Mouse (Mus musculus) left cerebral cortex, adult 9 months (tissue): Measurements from ENCODE around the gene Mllt10.

Source experiments
- DNase-seq, 2 experiments: peaks; one replicate each; pipeline ENCODE4 v3.0.0; 2022; ENCODE audit warnings: low spot score in 2 of 2

The Mllt10 gene

DNA sequence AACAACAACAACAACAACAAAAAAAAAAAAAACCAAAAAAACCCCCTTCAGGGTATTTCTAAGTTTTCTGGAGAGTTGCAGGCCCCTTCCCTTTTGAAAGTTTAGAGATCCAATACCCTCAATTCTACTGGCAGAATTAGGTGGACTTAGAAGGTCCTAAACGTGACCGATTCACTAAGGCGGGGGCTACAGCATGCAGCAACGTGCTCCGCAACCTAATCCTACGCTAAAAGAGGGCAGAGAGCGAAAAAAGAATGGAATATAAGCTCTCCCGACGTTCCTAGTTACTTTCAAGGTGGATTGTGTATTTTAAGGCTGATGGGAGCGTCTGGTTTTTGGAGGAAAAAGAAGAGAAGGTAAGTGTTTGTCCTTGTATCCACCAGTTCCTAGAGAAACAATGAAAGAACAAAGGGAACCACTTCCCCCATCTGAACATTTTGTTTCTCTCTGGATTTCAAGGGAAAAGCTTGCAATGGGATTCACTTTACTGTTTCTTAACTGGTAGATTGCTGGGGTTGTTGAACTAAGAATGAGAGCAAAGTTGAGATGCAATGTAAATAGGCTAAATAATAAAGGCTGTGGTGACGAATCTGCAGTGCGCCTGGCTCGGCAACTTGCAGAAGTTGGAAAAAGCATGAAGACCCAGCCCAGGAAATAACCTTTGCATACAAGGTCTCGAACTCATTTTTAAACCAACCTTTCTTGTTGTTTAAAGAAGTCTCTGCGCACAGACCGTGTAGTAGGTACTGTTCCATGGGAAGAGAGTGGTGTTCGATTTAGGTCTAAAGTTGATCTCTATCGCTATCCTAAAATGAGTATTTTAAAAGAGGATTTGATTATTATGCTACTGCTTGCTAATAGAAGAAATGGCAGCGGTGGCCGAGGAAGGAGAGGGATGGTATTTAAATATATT lies at the start of gene Mllt10:
TSS of gene Mllt10 (plus strand) at position 222 of the 913 bp plus-strand sequence.
- no peak for DNase-seq

DNA sequence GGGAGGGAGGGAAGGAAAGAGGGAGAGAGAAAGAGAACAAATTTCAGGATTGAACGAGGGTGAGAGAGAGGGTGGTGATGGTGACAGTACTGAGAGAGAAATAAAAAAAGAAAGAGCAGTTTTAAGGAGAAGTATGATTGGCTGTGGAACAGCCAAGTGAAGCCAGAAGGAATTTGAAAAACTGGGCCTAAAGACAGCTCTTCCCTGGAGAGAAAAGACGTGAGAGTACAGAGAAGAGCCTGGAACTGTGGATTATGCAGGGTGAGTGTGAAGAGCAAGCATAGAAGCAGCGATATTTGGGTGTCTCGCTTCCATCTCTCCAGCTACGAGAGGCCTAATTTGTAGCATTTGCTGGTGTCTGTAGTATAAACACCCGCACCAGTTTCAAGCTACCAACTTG lies 43.8 kb upstream of the Mllt10 start:
- no peak for DNase-seq

DNA sequence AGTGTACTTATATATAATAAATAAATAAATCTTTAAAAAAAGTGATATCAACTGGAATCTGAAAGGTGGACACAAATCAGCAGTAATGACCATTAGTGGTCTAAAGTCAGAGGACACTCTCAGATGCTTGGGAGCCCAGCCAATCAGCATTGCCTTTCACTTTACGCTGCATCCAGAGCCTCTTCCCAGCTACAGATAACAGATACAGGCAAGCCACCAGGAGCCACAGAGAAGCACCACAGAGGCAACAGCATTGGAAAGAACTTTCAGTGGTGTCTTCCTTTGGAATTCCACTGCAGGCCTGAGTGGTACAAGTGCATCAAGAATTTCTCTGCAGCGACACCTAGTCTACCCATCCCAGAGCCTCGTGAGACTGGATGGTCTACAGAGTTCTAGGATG lies 42.2 kb upstream of the Mllt10 start:
- DNase-seq: no peak

DNA sequence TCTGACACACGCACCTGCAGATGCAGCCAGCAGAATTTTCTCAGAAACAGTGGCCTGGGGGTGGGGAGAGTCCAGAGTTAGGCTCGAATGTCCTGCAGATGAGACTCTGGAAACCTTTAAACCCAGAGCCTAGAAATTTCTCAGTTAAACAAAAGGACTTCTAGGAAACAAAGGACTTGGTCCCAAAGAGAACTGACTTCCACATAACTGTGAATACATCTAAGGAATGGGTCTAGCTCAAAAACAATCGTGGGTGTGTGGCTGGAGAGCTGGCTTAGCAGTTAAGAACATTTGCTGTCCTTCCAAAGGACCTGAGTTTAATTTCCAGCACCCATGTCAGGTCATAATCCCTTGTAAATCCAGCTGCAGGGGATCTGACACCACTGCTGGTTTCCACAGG lies 39.5 kb upstream of the Mllt10 start:
- no peak for DNase-seq

DNA sequence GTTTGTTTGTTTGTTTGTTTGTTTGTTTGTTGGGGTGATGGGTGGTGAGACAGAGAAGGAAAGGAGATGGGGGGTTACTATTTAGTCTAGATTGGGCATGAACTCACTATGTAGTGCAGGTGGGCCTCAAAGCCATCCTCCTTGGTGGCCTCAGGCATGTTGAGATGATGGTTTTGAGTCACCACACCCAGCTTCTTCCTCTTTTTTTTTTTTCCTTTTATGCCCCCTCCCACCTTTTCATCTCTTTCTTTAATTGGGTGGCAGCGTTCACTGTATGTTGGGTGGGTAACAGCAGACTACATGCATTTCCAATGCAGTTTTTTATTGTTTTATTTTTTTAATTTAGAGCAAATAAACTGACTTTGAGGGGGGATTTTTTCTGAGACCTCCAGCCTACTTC lies 38.4 kb upstream of the Mllt10 start:
- no peak for DNase-seq

DNA sequence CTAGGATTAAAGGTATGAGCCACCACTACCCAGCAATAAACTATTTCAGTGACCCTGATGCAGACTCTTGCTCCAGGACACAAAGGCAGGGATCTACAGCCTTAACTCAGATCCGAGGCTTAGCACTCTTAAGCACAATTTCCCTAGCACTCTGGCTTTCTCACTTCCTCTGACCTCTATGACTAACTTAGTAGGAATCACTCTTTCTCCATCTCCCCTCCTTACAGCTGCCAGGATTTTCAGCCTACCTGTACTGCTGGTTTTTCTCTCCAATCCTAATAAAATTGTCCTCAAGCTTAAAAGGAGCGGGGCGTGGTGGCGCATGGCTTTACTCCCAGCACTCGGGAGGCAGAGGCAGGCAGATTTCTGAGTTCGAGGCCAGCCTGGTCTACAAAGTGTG lies 37.7 kb upstream of the Mllt10 start:
- no peak for DNase-seq

DNA sequence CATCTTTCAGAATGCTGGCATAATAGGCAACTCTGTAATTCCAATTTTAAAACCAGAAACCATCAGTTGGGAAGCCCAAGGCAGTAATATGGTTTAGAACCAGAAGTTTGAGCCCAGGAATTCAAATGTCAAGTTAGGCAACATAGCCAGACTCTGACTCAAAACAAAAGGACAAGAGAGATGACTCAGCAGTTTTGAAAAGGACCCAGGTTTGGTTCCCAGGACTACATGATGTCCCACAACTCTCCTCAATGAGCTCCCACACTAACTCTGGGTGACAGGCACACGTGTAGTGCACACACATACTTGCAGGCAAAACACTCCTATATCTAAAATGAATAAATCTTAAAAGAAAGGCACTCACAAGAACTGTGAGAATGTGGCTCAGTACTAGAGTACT lies 35.9 kb upstream of the Mllt10 start:
- no peak for DNase-seq

DNA sequence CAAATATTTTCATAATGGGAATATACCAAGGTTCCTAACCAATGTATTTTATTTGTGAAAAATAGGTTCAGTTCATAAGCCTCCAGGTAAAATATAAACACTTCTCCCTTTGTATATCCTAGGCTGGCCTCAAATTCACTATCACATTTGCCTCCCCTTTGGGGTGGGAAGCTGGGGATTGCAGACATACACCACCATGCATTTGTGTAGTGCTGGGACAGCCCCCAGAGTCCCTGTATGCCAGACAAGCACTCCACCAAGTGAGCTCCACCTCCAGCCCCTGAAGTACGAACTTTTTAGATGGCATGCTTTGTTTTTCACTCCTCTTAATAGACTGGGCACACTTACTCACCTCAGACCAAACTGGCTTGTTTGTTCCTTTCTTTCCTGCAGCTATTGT lies 32.2 kb upstream of the Mllt10 start:
- DNase-seq: no peak

DNA sequence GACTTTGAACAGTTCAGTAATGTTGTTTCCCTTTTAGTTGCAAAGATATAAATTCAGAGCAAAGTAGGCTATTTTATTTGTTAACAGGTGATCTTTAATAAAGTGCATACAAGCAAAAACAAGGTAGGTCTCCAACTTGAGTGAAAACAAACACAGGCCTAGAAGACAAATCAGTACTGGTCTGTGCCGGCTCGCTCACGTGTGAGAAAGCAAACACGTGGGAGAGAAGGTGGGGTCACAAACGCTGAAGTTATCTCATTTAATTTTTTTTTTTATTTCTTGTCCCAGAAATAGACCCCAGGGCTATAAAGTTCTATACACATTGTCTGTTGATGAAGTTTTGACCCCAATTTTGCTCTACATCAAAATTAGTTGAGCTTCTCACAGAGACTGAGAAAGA lies 29.9 kb upstream of the Mllt10 start:
- no peak for DNase-seq

DNA sequence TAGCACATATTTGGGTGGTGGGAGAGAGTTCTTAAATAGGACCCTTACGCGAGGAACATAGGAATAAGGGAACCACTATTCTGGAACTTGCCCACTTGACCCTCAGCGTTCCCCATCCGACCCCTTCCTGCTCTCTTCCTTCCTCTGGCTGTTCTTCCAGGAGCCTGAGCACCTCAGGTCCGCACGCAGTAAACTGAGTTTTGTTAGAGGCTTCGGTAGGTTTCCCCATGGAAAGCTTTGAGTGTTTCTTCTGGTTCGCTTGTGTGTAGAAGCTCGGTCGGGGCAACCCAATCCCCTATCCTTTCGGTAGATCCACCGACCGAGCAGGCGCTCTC lies 29.3 kb upstream of the Mllt10 start:
- no peak for DNase-seq

DNA sequence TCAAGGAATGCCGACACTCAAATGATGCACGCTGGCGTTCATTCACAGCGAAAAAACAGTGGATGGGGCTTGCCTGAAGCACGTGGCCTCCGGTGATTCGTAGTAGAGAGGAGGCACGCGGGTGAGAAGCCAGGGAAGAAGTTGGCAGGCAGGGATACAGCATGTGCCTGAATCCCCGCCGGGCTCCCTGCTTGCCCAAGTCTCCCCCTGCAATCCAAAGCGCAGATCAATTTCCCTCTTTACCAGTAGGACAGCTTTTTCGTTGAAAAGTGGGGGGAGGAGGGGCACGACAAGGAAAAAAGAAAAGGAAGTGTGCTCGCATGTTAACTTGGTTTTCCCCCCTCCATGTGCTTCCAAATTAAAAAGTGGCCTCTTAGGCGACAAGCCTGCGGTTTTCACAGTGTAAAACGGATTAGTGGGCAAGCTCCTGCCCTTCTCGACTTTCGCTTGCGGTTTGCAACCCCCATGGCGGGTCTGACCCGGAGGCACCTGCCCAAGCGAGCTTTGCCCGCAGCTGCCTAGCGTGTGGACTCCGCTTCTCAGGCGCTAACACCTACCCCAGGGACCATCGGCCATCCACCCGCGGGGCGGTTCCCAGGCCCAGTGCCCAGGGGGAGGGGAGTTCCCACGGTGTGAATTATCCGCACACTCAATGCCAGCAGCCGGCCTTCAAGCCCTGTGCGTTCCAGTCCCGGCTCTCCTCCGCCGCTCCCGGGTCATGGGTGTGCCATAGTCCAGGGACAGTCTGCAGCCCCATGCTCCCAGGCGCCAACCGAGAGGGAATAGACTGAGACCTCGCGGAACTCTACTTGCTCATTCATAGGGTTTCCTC lies 28.7 kb upstream of the Mllt10 start:
- peak in 1 of 2 experiments; percentile 40 for DNase-seq

DNA sequence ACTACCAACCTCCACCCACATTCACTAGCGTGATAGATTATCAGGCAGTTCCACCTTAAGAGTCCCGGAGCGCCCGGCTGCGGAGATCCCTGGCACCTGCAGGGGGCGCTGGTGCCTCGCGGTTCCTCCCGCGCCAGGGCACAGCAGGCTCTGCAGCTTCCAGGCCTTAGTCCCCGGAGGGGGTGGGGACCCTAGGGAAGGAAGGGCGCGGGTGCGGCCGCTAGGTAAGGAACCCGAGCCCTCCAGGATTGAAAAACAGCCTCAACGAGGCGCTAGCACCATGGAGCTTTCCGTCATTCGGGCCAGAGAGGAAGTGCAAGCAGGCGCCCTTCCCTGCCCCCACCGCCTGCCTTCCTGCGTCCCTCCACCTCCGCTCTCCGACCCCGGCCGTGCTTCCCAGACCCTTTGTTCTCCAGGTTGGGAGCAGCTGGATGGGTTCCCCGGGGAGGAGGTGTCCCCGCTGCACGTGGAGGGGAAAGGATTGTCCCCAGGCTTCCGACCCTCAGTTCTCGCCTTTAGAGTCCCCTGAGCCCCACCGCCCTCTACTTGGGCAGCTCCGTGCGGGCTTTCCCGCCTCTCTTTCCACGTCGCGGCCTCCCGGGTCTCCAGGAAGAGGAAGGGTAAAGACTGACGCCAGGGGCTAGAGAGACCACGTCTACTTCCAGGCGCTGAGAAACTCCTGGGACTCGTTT lies 27.4 kb upstream of the Mllt10 start:
- peak; percentile 77 to 95 for DNase-seq

DNA sequence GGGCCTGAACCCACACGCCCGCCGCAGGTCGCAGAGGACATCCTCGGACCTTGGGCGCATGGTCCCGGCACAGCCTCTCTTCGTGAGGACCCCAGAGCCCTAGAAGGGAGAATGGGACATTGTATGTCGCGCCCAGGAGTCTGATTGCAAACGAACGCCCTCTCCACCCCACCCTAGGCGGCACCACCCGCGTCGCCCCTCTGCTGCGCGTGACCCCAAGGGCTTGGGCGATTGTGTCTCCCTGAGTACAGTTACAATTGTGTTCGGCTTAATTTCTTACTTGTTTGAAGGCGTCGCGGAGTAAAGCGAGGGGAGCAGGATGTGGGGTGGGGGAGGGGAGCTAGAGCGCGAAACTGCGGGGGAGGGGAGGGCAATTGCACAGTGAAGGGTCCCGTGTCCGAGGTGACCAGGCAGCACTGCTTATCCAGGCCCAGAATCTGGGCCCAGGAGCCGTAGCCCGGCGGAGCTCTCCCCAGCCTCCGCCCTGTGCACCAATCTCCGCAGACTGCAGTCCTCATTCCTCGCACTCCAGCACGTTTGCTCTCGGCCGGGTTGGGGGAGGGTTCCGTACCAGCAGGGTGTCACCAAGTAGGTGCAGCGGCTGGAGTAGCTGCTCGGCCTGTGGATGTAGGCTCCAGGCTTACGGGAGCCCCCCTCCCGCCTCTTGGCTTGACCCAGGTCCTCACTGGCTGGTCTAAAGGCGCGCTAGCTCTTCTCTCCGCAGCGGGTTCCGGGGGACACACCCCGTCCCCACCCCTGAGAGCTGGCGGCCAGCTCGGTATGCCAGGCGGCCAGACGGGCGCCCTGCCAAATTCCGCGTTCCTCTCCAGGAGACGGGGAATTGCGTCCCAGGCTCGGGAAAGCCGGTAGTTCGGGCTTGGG lies 26.7 kb upstream of the Mllt10 start:
- DNase-seq: peak in 1 of 2 experiments; percentile 81

DNA sequence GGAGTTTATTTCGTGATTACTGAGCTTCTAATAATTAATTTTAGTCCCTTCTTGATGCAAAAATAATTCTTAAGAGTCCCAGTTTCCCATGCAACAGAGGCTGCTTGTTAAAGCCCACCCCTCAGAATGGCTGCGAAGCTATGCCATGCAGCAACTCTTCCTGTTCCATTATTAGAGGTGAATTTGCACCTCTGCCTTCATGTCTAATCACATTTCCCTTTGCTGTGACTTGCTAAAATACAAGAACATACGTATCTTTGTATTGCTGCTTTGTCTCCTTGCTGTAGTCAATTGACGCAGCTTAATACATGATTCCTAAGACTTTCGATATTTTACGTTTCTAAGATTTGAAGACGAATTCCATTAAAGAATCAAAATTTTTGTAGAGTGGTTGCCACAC lies 25.4 kb upstream of the Mllt10 start:
- DNase-seq: no peak

DNA sequence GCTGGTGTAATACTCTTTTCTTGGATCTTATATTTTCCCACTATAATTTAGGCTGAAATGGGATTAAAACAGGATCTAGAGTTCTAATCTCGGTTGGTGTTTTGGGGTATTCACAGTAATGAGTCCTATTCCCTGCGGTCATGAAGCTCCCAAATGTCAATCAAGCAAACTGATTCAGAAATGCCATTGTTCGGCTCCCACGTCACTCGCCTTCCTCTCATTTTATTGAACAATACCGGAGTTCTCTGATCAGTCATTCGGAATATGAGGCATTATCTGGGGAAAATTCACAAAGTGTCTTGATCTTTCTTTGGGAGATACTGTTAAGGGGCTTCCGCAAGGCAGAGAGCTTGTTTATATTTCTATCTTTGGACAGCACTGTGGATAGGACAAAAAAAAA lies 24.5 kb upstream of the Mllt10 start:
- no peak for DNase-seq

DNA sequence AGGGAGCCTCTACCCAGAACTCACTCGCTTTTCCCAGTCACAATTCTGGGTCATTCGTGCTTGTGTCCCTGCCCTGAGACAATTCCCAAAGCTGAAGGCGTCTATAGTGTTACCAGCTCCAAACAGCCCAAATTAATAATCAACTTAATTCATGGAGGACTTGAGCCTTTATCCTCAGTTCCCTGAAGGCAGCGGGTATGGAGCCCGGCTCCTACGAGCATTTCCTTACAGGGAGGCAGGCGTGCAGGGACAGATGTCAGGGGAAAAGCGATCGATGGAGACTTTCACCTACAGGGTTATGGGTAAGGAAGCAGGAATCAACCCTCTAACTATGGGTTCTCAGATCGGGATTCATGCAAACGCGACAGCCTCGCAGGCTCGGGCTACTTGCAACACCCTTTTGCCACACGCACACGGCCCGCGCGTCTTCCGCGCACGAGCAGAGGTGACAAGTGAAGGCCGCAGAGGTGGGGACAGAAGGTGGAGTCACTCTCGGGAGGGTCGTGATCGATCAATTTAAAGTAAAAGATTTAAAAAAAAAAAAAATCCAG lies 23.7 kb upstream of the Mllt10 start:
- no peak for DNase-seq

DNA sequence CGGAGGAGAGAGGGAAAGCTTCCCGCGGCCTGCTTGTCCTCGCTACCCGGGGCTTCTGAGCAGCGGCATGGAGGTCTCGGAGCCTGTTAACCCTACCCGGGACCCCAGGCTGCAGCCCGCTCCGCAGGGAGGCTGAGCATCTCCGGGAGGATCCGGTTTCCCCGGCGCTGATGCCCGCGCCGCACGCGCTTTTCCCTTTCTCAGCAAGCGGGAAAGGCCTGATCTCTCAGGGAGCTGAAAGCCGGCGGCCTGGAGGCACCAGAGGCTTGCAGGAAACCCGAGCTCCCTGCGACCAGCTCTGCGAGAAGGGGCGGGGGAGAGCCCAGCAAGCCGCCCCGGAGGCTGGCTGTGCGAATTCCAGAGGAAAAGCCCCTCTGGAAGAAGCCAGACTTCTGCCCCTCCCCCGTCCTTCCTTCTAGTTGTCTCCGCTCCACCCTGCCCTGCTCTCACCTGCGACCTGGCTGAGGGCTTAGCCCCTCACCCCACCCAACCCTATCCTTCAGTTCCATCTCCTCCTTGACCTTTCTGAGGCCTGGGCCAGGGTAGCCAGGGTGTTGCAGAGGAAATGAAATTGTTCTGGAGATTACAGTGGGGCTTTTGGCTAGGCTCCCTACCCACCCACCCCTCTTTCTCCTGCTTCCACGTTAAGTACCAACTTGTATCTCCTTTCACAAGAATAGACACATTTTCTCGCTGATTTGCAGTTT lies 23.1 kb upstream of the Mllt10 start:
- DNase-seq: no peak

DNA sequence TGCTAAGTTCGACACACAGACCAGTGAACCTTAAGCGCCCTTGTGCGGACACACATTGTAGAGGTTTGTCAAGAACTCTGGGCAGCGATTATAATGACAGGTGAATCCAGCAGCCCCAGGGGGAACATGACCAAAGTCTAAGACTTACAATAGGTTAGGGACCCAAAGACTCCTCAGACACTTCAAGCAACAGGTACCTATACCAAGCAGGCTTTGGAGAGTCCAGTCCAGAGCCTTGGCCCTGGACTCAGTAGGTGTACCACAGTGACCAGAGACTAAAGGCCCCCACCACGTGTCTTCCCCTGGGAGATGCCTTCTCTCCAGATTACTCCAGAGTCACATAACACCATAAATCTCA lies 22.5 kb upstream of the Mllt10 start:
- DNase-seq: no peak

DNA sequence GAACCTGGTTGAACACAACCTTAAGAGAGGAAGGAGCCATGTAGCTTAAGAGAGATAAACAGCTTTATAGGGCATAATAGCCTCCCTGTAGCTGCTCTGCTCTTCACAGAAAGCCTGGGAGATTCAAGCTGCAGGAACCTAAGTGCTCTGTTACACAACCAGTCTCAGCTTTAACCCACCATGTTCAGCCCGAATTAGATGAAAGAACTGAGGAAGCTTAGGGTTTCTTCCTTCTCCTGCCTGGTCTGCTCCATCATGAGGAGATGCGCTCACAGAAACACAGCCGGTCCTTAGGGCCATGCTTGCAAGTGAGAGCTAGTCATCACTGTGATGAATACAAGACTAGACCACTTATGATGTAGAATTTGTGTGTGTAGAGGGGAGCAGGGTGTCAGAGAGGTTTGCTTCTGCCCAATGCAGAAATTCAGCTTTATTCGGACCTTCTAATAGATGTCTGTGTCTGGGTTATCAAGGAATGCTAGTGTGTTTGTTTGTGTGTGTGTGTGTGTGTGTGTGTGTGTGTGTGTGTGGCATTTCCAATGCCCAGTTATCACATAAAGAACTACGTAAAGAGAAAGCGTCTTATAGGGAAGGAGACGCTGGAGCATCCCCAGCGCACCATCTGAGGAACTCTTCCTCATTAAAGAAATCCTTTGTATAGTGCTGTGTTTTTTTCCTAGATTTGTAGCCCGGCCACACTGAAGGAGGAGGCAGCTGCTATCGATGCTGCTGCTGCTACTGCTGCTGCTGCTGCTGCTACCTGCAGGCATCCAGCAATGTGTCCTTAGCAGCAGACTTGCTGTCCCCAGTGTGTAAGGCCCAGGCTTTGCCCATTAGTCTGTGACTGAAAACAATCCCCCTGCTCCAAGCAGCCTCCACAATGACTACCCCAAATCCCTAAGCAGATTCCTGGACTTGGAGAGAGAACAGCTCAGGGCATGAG lies 21.6 kb upstream of the Mllt10 start:
- DNase-seq: no peak
